Mouse (Mus musculus) C2C12 (cell line): ENCODE measurements around the gene Kiss1r. TPM values are rescaled to one million over a fixed set of nuclear protein-coding genes. Genes with fewer than 3 reads are reported as not detected.

Source experiments
- H3K27me3 ChIP-seq: one replicate; pipeline ENCODE4 v1.6.1; 2011; ENCODE audit not compliant: control insufficient read depth, insufficient read depth, insufficient read length
- H3K36me3 ChIP-seq: one replicate; pipeline ENCODE4 v1.6.1; 2011; ENCODE audit not compliant: control insufficient read depth, insufficient read depth
- H3K4me3 ChIP-seq: one replicate; pipeline ENCODE4 v1.5.1; 2011; ENCODE audit warnings: mild to moderate bottlenecking, control low read depth; ENCODE audit not compliant: poor library complexity, insufficient read depth, severe bottlenecking
- H3K79me2 ChIP-seq: one replicate; pipeline ENCODE4 v1.6.1; 2011; ENCODE audit not compliant: control insufficient read depth, insufficient read depth
- H3K79me3 ChIP-seq: one replicate; pipeline ENCODE4 v1.6.1; 2011; ENCODE audit warnings: low read depth, control low read depth
- H3ac ChIP-seq: one replicate; pipeline ENCODE3; 2011; ENCODE audit warnings: low read depth; ENCODE audit not compliant: control insufficient read depth, insufficient read length
- CEBPB ChIP-seq: IDR thresholded peaks from one replicate; pipeline ENCODE4 v1.6.1; 2011; ENCODE audit warnings: low read depth, mild to moderate bottlenecking, control low read depth, moderate library complexity
- CTCF ChIP-seq: IDR thresholded peaks from one replicate; pipeline ENCODE4 v1.5.1; 2011; ENCODE audit not compliant: control insufficient read depth, insufficient read depth, insufficient read length
- FOSL1 ChIP-seq: IDR thresholded peaks from one replicate; pipeline ENCODE4 v1.8.0; 2011; ENCODE audit warnings: mild to moderate bottlenecking, low read length; ENCODE audit not compliant: poor library complexity, insufficient read depth, severe bottlenecking
- MAX ChIP-seq: IDR thresholded peaks from one replicate; pipeline ENCODE4 v1.6.1; 2011; ENCODE audit warnings: mild to moderate bottlenecking, control low read depth
- MYOD1 ChIP-seq: IDR thresholded peaks from one replicate; pipeline ENCODE4 v1.6.1; 2011; ENCODE audit warnings: low read depth; ENCODE audit not compliant: control insufficient read depth, insufficient read length
- MYOG ChIP-seq: IDR thresholded peaks from one replicate; pipeline ENCODE4 v1.6.1; 2011; ENCODE audit not compliant: control insufficient read depth, insufficient read length; ENCODE audit errors: extremely low read depth
- USF1 ChIP-seq: IDR thresholded peaks from one replicate; pipeline ENCODE4 v1.6.1; 2011; ENCODE audit warnings: low read depth, mild to moderate bottlenecking, control low read depth, moderate library complexity
- polyA plus RNA-seq: library from polyadenylated mRNA; unstranded; fragments of >200 nt; fragmentation: generic; extraction: Trizol; gene quantifications from one replicate; pipeline ENCODE4 v1.2.1, GENCODE M21; 2012; ENCODE audit warnings: missing spikeins

Gene Kiss1r
- polyA plus RNA-seq, 1 experiment = 0.13 TPM

DNA sequence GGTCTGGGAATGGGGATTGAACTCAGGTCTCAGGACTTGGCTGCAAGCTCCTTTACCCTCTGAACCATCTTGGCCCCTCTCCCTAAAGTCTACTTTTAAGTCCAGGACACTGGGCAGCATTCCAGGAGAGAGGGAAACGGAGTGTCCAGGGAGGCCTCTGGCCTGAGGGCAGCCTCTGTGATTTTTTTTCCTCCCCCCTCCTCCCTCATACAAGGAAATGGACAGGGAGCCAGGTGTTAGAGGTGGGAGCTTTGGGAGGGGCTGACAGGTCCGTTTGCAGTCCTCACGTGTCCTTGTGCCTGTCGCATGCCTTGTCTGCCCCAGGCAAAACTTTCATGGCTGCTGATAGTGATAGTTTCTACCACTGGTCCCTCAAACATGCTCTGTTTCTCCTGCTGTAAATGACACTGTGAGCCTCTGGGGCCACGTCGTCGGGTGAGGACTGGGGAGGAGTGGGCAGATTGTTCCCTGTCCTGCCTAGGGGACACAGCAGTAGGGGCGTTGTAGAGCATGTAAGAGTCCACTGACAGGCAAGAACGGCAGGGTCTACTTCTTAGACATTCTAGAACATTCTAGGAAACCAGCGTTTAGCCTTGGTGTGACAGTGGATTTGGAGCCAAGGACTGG is 19.6 kb downstream of the Kiss1r start:
- no peak for TF ChIP-seq MYOG
- TF ChIP-seq MYOD1 = no peak
- no peak for TF ChIP-seq FOSL1
- no peak for TF ChIP-seq CTCF
- TF ChIP-seq MAX = no peak
- TF ChIP-seq CEBPB = no peak
- TF ChIP-seq USF1 = no peak
- no peak overlapping the region for H3K4me3 ChIP-seq
- H3K36me3 ChIP-seq = no peaks in the 10 kb centered on the region
- H3K79me3 ChIP-seq = no peaks in the 10 kb centered on the region
- no peaks in the 10 kb centered on the region for H3K27me3 ChIP-seq
- peak overlapping the region; percentile 18 for H3ac ChIP-seq
- no peaks in the 10 kb centered on the region for H3K79me2 ChIP-seq

GRCm38 (mm10) chr10:79936911-79937441 is 20.2 kb downstream of the Kiss1r start:
- Histone ChIP-seq H3K36me3 (no peaks in the 10 kb centered on the region), H3ac (peak overlapping the region; percentile 18), H3K79me2 (no peaks in the 10 kb centered on the region), H3K27me3 (no peaks in the 10 kb centered on the region), H3K79me3 (no peaks in the 10 kb centered on the region), H3K4me3 (no peak overlapping the region)
- TF ChIP-seq MYOD1 = no peak
- TF ChIP-seq MYOG = no peak
- no peak for TF ChIP-seq USF1
- peak; percentile 42 for TF ChIP-seq MAX
- no peak for TF ChIP-seq CTCF

- Histone ChIP-seq H3K36me3 (no peaks in the 10 kb centered on the region), H3K4me3 (no peak overlapping the region)
- no peak for TF ChIP-seq MYOG
- TF ChIP-seq USF1 = no peak
- no peak for TF ChIP-seq FOSL1
- TF ChIP-seq MYOD1 = no peak
- TF ChIP-seq CEBPB = no peak
- no peak for TF ChIP-seq MAX
- no peak for TF ChIP-seq CTCF
Observed at GRCm38 (mm10) chr10:79937775-79938526, 21.2 kb downstream of the Kiss1r start.

GRCm38 (mm10) chr10:79940749-79941148 is 24.0 kb downstream of the Kiss1r start:
- Histone ChIP-seq H3K79me2 (no peaks in the 10 kb centered on the region), H3K27me3 (no peaks in the 10 kb centered on the region), H3K79me3 (no peaks in the 10 kb centered on the region), H3K36me3 (no peaks in the 10 kb centered on the region), H3K4me3 (no peak overlapping the region), H3ac (no peak overlapping the region)
- TF ChIP-seq CTCF (no peak), CEBPB (no peak), USF1 (no peak), MYOG (no peak), FOSL1 (no peak), MAX (no peak), MYOD1 (no peak)

More at GRCm38 (mm10) chr10:79937775-79938526, 21.2 kb downstream of the Kiss1r start:
- H3K79me2 ChIP-seq = no peaks in the 10 kb centered on the region
- H3K79me3 ChIP-seq = no peaks in the 10 kb centered on the region
- no peaks in the 10 kb centered on the region for H3K27me3 ChIP-seq
- H3ac ChIP-seq = no peak overlapping the region

DNA sequence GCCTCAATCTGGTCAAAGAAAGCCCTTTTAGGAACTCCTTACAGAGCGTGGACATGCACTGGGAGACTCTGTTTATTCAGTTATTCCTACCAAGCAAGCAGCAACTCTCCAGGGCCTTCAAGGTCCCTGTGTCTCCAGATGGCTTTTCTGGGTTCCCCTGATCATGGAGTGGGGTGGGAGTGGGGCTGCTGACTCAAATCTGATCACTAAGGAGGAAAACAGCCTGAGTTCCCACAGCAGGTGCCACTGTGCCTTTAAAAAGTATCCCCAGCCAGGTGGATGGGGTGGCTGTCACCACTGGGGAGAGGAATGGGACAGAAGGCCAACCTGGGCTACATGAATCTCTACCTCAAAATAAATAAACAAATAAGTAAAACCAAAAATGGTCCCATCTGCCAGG is 26.2 kb downstream of the Kiss1r start:
- Histone ChIP-seq H3K79me3 (no peaks in the 10 kb centered on the region), H3K4me3 (no peak overlapping the region), H3K79me2 (no peaks in the 10 kb centered on the region), H3K36me3 (no peaks in the 10 kb centered on the region), H3K27me3 (no peaks in the 10 kb centered on the region), H3ac (no peak overlapping the region)
- no peak for TF ChIP-seq CTCF
- TF ChIP-seq CEBPB = no peak
- no peak for TF ChIP-seq FOSL1
- no peak for TF ChIP-seq MAX
- TF ChIP-seq USF1 = no peak

GRCm38 (mm10) chr10:79943471-79943901 is 26.7 kb downstream of the Kiss1r start:
- Histone ChIP-seq H3K27me3 (no peaks in the 10 kb centered on the region), H3K79me2 (no peaks in the 10 kb centered on the region), H3K4me3 (no peak overlapping the region), H3K36me3 (no peaks in the 10 kb centered on the region), H3ac (no peak overlapping the region), H3K79me3 (no peaks in the 10 kb centered on the region)
- no peak for TF ChIP-seq MAX
- no peak for TF ChIP-seq MYOG
